Comparison of ENCODE assay signal across 29 mouse cellular contexts in the genomic region with DNA sequence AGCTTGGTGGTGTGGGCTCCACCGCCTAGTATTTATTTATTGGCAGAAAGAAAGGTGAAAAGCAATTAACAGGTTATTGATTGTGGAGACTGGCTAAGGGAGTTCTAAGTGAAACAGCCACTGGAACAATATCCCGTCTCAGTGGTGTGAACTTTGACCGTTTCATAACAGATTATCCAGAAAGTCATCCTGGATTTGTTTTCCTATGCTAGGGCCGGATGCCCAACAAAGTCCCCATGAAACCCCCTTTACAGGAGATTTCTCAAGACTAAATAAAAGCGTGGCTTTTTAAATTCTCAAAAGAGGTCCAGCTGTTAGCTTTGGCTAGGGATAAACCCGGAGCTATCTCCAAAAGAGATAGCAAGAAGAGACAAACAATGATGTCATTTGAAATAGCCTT.
DNase-seq lines count a peak whose midpoint lies in the region; ATAC-seq and TF ChIP-seq lines count a peak whose summit lies in the region.
"Had no signal": no experiment of that assay in that cellular context is flagged by ENCODE, and none has a peak within 500 bp of the region (broad histone marks: within the 10 kb centered on the region; RNA-seq: fewer than 3 reads in every experiment).

No protein-coding gene starts in this region.

- no peak overlapping the region for H3K4me3 ChIP-seq in heart, embryonic 11.5 days (ENCODE audit: low read depth, low read length)
- no peak overlapping the region for H3K4me3 ChIP-seq in liver, postnatal 0 days (ENCODE audit: low read depth, low read length)
- no peak overlapping the region for H3K4me3 ChIP-seq in heart, embryonic 10.5 days
- H3K4me3 ChIP-seq: erythroblast, embryonic 14.5 days; intestine, embryonic 15.5 days; neural tube, embryonic 15.5 days had no signal

- no peak for ATAC-seq in heart, embryonic 11.5 days (replicated peaks; ENCODE audit: insufficient number of reproducible peaks, low FRiP score, low TSS enrichment)
- ATAC-seq in liver, postnatal 0 days = no peak; the same call in 1 of the 2 replicates
- ATAC-seq in cerebellum, adult (ENCODE audit: insufficient number of reproducible peaks, low FRiP score, low TSS enrichment) = no peak
- ATAC-seq: forebrain, embryonic 16.5 days; hindbrain, embryonic 16.5 days; intestine, embryonic 15.5 days; lung, postnatal 0 days had no signal

- TF ChIP-seq EP300 in liver, postnatal 0 days (IDR thresholded peaks at IDR 0.05; ENCODE audit: low read depth) = no peak

- no peaks in the 10 kb centered on the region for H3K4me1 ChIP-seq in heart, embryonic 11.5 days (ENCODE audit: control insufficient read depth, insufficient read depth, low read length)
- H3K4me1 ChIP-seq in liver, postnatal 0 days (ENCODE audit: insufficient read depth) = peaks cover 8% of the 10 kb centered on the region; the same call in 1 of the 2 replicates
- H3K4me1 ChIP-seq in heart, embryonic 10.5 days = no peaks in the 10 kb centered on the region
- H3K4me1 ChIP-seq: intestine, embryonic 15.5 days; neural tube, embryonic 15.5 days had no signal

- H3K9ac ChIP-seq in heart, embryonic 11.5 days (ENCODE audit: low read depth, low read length) = no peak overlapping the region
- H3K9ac ChIP-seq in liver, postnatal 0 days (replicated peaks) = no peak overlapping the region
- H3K9ac ChIP-seq: intestine, embryonic 15.5 days; neural tube, embryonic 15.5 days had no signal

- TF ChIP-seq CTCF in liver, postnatal 0 days (IDR thresholded peaks at IDR 0.05; ENCODE audit: low read depth) = no peak

- H3K27ac ChIP-seq in heart, embryonic 11.5 days (ENCODE audit: low read depth, low read length) = no peak overlapping the region
- H3K27ac ChIP-seq in liver, postnatal 0 days (ENCODE audit: low read depth) = no peak overlapping the region
- no peak overlapping the region for H3K27ac ChIP-seq in heart, embryonic 10.5 days
- H3K27ac ChIP-seq: intestine, embryonic 15.5 days; neural tube, embryonic 15.5 days; stomach, postnatal 0 days had no signal

- WGBS in heart, embryonic 11.5 days (ENCODE audit: insufficient replicate concordance) = 63% methylated on average over 6 of the region's 6 CpGs
- WGBS in liver, postnatal 0 days (ENCODE audit: insufficient replicate concordance) = 69% methylated on average over 6 of the region's 6 CpGs
- WGBS in heart, embryonic 10.5 days = 65% methylated on average over 6 of the region's 6 CpGs

- no peak overlapping the region for H3K4me2 ChIP-seq in heart, embryonic 11.5 days
- peak overlapping the region; percentile 13; the same call in 1 of the 2 replicates for H3K4me2 ChIP-seq in liver, postnatal 0 days (ENCODE audit: low read depth, low read length)
- H3K4me2 ChIP-seq: intestine, embryonic 15.5 days; liver, embryonic 11.5 days; neural tube, embryonic 15.5 days had no signal

- no peaks in the 10 kb centered on the region for H3K27me3 ChIP-seq in heart, embryonic 11.5 days (ENCODE audit: control insufficient read depth, insufficient read depth, low read length)
- H3K27me3 ChIP-seq in liver, postnatal 0 days (ENCODE audit: insufficient read depth, low read length) = no peaks in the 10 kb centered on the region
- no peaks in the 10 kb centered on the region for H3K27me3 ChIP-seq in heart, embryonic 10.5 days (ENCODE audit: insufficient read depth, poor library complexity, severe bottlenecking)
- H3K27me3 ChIP-seq: intestine, embryonic 15.5 days; neural tube, embryonic 15.5 days had no signal

- H3K36me3 ChIP-seq in heart, embryonic 11.5 days (ENCODE audit: control insufficient read depth, insufficient read depth, low read length) = no peaks in the 10 kb centered on the region
- H3K36me3 ChIP-seq in liver, postnatal 0 days (replicated peaks; ENCODE audit: insufficient read depth, low read length) = no peaks in the 10 kb centered on the region
- H3K36me3 ChIP-seq in heart, embryonic 10.5 days = no peaks in the 10 kb centered on the region
- H3K36me3 ChIP-seq: intestine, embryonic 15.5 days; neural tube, embryonic 15.5 days had no signal

- intact Hi-C loops in heart, postnatal 14 days (cut with DNase I) = no loop called here

- no peaks in the 10 kb centered on the region for H3K9me3 ChIP-seq in heart, embryonic 11.5 days (replicated peaks; ENCODE audit: control insufficient read depth, low read length)
- H3K9me3 ChIP-seq in liver, postnatal 0 days (ENCODE audit: low read length) = no peaks in the 10 kb centered on the region
- no peaks in the 10 kb centered on the region for H3K9me3 ChIP-seq in heart, embryonic 10.5 days
- H3K9me3 ChIP-seq: intestine, embryonic 15.5 days; neural tube, embryonic 15.5 days had no signal

- peak; percentile 69 to 81 for DNase-seq in heart, adult 18-20 months
- no peak for DNase-seq in liver, postnatal 0 days
- no peak for DNase-seq in liver
- DNase-seq in heart, embryonic 10.5 days (ENCODE audit: low spot score) = peak; percentile 13
- peak; percentile 21 to 41 for DNase-seq in heart, postnatal 14 days
- no peak for DNase-seq in ovary, postnatal 10 days (ENCODE audit: low spot score)
- DNase-seq: adrenal gland, postnatal 25 days; B cell, adult 2 months; cerebellum, adult 2 months; cerebellum, postnatal 14 days; kidney, adult 8-10 months; kidney, postnatal 14 days; lung, adult 18-20 months; lung, postnatal 4 days; midbrain, embryonic 14.5 days; right cerebral cortex, postnatal 25 days; spleen, adult 18-20 months; thymus, adult 2 months; thymus, postnatal 36 days had no signal

Comparison
In these comparisons a context has a peak if more than half of its experiments do, and no peak if none do; other contexts are left out.
1. DNase-seq: peak in heart, adult 18-20 months (2 of 2), heart, embryonic 10.5 days (single experiment) and heart, postnatal 14 days (2 of 2); none in liver, postnatal 0 days (single experiment), liver (single experiment) and ovary, postnatal 10 days (single experiment).